8 mouse cellular contexts compared by ENCODE assay signal in the genomic region with DNA sequence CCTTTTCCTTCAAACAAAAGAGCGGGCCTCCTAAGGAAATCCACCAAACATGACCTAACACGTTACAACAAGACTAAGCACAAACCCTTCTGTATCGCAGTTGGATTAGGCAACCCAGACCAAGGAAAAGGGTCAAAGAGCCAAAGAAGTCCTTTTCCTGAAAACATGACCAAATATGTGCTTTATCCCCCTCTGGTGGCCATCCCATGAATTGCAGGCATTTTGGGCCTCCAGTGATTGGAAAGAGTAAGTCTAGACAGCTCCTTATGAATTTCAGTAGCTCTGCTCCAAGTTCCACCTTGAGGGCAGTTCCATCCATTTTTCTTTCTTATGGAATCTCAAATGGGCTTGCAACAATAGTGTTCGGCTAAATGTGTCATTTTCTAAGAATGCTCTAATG.
A peak's percentile ranks its signal among the peaks of the same experiment; 100 is the strongest.
DNase-seq lines count a peak whose midpoint lies in the region; ATAC-seq lines count a peak whose summit lies in the region.

No protein-coding gene starts in this region.

- no peak overlapping the region for H3K27ac ChIP-seq in heart, embryonic 12.5 days (ENCODE audit: poor library complexity, severe bottlenecking)

- intact Hi-C loops in heart, postnatal 14 days (cut with DNase I), result loop anchor here (10.0 kb wide), 1 partner anchor 307 kb away; no protein-coding TSS in a partner anchor

- peak; percentile 50 for DNase-seq in heart, adult 8-10 months (ENCODE audit: low spot score)
- peak; percentile 81 for DNase-seq in brain, adult 2 months (ENCODE audit: low read depth, low spot score)
- peak; percentile 12 for DNase-seq in fibroblast of lung, adult 2 months (ENCODE audit: low read depth)
- peak; percentile 50 to 69 for DNase-seq in heart, postnatal 14 days
- DNase-seq in left cerebral cortex, adult 18-20 months (ENCODE audit: low spot score in 2 of 2), result peak; percentile 75 to 80
- peak; percentile 10 for DNase-seq in splenic B cell, adult 2 months (ENCODE audit: low read depth, low spot score)

- H3K4me1 ChIP-seq in heart, embryonic 12.5 days (replicated peaks), result no peaks in the 10 kb centered on the region

- WGBS in heart, embryonic 12.5 days, result 41% methylated on average over 4 of the region's 4 CpGs

- H3K9me3 ChIP-seq in heart, embryonic 12.5 days (replicated peaks), result no peaks in the 10 kb centered on the region

- no peak overlapping the region for H3K4me2 ChIP-seq in heart, embryonic 12.5 days

- no peak overlapping the region for H3K4me3 ChIP-seq in heart, embryonic 12.5 days

- H3K9ac ChIP-seq in heart, embryonic 12.5 days, result no peak overlapping the region

- H3K27me3 ChIP-seq in heart, embryonic 12.5 days (replicated peaks), result no peaks in the 10 kb centered on the region
- no peaks in the 10 kb centered on the region for H3K27me3 ChIP-seq in splenic B cell, adult 2 months (ENCODE audit: control insufficient read depth, insufficient read depth, low read length, poor library complexity, severe bottlenecking)

- H3K36me3 ChIP-seq in heart, embryonic 12.5 days, result no peaks in the 10 kb centered on the region
- H3K36me3 ChIP-seq in splenic B cell, adult 2 months (ENCODE audit: control insufficient read depth, insufficient read depth, low read length, poor library complexity, severe bottlenecking), result no peaks in the 10 kb centered on the region

- no peak for ATAC-seq in heart, embryonic 12.5 days (ENCODE audit: insufficient number of reproducible peaks, low FRiP score)
- peak; percentile 61; the same call in 1 of the 2 replicates for ATAC-seq in megakaryocyte-erythroid progenitor cell, adult 5-6 weeks (replicated peaks; ENCODE audit: low FRiP score, low TSS enrichment, poor library complexity, severe bottlenecking)

Comparison
In these comparisons a context has a peak if more than half of its experiments do, and no peak if none do; other contexts are left out.
1. DNase-seq: peak in every context shown above with its lines; median percentile 81 in brain, adult 2 months; 78 in left cerebral cortex, adult 18-20 months; 60 in heart, postnatal 14 days; 50 in heart, adult 8-10 months; 12 in fibroblast of lung, adult 2 months; 10 in splenic B cell, adult 2 months.